Mouse (Mus musculus) embryonic fibroblast, embryonic 13.5 days (primary cell): ENCODE data around the gene Vgf.

Experiments used
- CTCF ChIP-seq: IDR thresholded peaks from 2 replicates; pipeline ENCODE4 v1.5.1; 2011; ENCODE audit warnings: mild to moderate bottlenecking, control low read depth, low read length, moderate library complexity, borderline replicate concordance; ENCODE audit not compliant: insufficient read depth
- POLR2A ChIP-seq: IDR thresholded peaks from 2 replicates; pipeline ENCODE4 v1.6.1; 2011; ENCODE audit warnings: low read depth, mild to moderate bottlenecking, control low read depth, low read length, moderate library complexity

GRCm38 (mm10) chr5:136980974-136981373, 45.2 kb upstream of the Vgf start:
- TF ChIP-seq CTCF, result no peak
- TF ChIP-seq POLR2A, result no peak
